Mouse (Mus musculus) retina, adult 2 months (tissue): Measurements from ENCODE around the gene Zfyve27.

Source experiments
- DNase-seq: peaks from one replicate; pipeline ENCODE4 v3.0.0-alpha.2; 2012; ENCODE audit warnings: low read depth, low spot score

Zfyve27 gene

DNA sequence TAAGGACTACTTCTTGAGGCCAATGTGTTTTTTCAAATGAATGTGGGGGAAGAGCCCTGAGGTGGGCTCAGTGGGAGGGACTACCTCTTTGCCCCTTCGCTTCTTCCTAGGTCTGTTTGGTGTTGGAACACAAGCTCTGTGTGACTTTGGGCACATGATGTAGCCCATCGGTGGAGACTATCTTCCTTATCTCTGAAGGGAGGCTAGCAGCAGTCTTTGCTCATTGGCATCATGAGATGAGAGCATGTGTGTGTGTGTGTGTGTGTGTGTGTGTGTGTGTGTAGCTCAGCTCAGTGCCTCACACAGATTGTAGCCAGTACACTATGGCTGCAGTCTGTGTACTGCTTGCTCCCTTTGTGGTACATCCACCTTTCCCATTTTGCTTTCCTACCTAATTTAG is 13.7 kb downstream of the Zfyve27 start:
- DNase-seq = no peak

DNA sequence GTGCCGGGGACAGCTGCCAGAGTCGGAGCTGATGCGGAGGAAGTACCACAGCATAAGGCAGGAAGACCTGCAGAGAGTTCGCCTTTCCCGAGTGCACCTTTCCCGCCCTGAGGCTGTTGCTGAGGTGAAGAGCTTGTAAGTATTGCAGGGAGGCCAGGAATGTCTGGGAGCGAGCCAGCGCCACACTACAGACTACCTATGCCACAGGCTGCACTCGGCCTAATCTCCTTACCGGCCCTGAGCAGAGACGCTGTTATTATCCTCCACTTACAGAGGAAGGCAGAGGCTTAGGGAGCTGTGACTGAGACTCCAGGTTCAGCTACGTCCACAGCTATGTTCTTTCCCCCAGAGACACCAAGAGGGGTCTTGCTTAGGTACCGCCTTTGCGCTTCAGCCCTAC is 15.6 kb downstream of the Zfyve27 start:
- DNase-seq = peak; percentile 64

DNA sequence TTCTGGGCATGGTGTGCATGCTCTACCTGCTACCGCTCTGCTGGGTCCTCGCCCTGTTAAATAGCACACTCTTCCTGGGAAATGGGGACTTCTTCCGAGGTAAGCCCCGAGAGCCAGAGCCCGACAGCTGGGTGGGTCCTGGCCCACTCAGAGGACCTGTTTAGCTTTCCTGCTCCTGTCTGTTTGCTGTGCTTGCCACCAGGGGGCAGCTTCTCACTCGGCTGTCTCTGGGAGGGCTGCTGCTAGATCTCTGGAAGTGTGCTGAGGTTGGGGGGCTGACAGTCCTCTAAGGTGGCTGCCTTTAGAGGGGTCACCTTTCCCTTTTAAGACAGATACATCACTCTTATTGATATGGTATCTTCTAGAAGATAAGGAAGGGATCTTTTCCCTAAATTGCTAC is 18.9 kb downstream of the Zfyve27 start:
- no peak for DNase-seq

DNA sequence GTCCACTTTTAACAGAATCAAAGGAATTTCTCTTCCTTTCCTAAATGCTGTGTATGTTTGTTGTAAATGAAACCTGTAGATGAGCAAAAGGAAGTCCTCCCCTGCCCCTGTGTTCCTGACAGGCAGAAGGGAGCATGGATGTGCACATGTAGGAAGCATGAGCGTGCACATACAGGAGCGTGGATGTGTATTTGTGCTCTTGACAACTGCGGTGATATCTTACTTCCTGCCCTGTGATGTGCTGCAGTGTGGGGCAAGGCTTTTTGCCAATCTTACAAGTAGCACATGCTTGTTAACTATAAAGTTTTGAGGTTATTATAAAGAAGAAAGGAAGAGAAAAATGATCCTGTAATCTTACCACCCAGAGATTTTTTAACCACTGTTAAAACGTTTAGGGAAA is 26.0 kb downstream of the Zfyve27 start:
- DNase-seq = no peak

DNA sequence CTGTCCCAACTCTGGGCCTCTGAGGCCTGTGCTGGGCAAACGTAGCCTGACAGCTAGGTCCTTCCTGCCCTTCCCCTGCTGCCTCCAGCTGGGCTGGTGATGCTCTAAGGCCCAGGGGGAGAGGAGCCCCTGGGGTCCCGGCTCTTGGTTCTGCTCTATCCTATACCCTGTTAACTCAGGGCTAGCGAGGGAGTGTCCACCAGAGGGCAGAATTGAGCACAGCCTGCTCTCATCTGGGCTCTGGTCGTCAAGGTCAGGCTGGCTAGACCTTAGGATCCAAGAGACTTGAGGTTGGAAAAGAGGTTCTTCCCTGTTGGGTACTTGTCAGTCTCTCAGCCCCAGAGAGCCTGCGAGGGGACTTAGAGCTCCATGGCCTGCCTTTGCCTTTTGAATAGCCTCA is 26.7 kb downstream of the Zfyve27 start:
- peak; percentile 42 for DNase-seq

DNA sequence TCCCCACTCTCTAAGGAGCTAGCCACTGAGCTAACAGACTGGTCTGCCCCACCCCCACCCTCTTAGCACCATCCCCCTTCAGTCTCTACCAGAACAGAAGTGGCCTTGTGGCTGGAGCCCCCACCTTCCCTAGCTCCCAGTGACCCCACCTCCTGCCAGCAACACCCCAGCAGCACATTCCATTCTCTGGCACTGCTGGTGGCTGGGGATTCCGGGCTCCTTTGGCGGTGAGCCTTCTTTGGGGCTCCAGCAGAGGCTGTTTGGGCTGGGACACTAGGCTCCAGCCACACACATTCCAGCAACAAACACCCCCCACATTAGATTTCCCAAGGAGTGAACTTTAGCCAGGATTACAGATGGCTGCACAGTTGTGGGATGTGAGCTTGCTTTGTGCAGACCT is 29.6 kb downstream of the Zfyve27 start:
- no peak for DNase-seq

DNA sequence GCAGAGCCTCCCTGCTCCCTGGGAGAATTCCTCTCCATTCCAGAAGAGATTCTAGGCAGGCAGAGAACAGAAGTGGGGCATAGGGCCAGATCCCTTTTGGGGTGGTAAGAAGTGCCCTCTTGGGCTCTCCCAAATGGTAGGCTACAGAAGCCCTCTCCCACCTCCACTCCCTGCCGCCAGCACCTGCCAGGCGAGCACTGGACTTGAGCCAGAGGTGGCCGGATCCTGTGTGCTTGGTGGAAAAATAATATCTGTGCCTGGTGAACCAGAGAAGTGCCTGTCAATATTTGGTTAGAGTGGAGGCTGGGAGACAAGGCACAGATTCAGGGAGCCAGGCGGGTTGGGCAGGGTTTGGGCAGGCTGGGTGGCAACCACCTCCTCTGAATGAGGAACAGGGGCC is 32.6 kb downstream of the Zfyve27 start:
- DNase-seq = no peak

DNA sequence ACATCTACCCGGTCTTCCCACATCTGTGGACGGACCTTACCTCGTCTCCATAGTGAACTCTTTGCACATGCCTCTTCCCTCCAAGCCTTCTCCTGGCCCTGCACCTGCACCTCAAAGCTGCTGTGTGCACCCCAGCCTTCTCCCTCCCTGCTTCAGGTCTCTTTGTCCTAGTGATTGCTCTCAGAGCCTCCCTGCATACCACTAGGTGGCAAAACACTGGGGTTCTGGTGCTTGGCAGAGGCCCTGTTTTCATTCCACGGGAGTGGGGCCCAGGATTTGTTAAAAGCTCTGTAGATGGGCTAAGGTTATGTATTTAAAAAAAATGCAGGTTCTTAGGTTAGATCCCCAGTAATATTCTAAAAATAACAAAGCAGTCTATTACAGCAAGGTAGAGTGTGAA is 33.3 kb downstream of the Zfyve27 start:
- DNase-seq = no peak

DNA sequence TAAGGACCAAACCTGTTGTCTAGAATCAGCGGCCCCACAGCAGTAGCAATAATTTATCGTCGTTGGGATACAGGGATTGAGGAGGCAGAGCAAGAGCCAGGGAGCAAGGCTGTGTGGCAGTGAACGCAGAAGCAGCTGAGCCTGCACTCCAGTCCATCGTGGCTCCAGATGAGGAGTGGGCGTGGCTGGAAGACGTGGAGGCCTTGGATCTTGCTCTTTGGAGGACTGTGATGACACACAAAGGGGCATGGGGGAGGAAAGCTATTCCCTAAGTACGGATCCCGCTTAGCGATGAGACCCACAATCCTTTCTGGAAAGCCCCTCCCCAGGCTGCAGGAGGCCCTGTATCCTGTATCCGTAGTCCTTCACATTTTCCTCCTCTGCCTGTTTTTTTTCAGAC is 34.3 kb downstream of the Zfyve27 start:
- DNase-seq = no peak

DNA sequence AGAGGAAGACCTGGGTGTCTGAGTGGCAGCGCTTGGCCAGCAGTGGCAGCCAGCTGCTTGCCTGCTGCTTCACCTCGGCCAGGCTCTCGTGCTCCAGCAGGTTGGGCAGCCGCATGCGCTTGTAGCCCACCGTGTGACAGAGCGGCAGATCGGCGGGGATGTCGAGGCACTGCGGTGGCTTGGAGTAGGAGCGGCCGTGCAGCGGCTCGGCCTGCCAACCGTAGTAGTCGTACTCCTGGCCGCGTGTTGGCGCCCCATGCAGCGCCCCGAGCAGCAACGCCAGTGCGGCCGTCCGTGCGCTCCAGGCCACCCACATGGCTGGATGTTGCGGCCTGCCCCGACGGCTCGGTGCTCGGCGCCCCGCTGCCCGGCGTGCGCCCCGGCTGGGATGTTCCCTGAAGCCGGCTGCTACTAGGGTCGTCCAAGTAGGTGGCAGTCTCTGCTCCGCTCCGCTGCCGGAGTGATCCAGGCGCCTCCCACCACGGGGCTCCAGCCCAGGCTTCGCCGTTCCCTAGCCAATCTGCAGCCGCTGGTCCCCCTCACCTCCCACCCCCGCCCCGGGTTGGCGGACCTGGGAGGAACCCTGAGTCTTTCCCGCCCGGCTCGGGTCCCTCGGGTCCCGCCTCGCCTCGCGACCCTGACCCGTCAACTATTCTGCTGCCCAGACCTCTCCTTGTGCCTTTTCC is 38.1 kb downstream of the Zfyve27 start, which contains the start of gene Sfrp5:
Gene Sfrp5 (minus strand): TSS at position 557 of the 686 bp plus-strand sequence.
- no peak for DNase-seq

DNA sequence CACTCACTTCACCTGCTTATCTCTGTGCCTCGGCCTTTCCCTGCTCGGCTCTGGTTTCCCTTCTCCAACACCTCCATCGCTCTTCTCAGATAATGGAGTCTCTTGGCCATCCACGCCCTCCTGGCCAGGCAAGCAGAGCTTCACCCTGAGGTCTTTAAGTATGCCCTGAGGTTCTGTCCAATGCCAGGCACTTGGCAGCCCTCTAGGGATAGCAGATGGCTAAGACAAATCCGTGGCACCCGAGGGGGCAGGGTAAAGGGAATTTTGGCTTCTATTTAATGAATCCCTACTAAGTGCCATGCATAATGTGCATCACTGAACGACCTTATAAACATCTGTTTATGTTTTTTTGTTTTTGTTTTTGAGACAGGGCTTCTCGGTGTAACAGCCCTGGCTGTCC is 38.7 kb downstream of the Zfyve27 start:
- DNase-seq = no peak

DNA sequence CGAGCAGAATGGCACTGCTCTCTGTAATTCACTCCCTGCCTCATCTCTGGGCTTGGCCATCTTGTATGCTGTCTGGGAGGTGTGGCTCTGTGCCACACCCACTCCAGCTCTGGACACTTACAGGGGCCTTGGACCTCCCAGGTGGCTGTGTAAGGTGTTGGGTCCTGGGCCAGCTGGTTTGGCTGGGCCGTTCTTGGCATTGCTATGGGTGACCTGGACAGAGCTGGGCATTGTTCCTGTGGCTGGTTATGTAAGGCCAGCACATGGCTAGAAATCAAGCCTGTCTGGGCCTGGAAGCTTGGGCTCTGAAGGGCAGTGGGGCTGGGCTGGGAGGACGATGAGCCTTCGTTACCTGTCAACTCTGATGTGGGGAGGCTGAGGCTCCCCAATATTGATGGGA is 40.6 kb downstream of the Zfyve27 start:
- no peak for DNase-seq

DNA sequence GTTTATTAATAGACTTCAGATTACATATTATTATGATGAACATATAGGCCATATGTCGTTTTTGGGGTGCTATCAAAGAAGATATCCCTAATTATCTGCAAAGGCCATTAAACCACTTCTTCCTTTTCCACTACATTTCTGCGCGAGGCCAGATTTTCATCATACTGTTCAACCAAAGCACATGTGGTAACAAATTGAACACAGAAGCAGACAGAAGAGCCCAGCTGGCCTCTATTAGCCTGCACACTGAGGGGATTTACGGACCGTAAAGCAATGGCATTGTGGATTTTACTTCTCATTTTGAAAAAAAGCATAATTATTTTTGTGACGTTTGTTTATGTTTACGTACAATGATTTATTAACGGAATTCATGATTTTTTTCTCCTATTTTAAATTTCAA is 41.5 kb downstream of the Zfyve27 start:
- no peak for DNase-seq

DNA sequence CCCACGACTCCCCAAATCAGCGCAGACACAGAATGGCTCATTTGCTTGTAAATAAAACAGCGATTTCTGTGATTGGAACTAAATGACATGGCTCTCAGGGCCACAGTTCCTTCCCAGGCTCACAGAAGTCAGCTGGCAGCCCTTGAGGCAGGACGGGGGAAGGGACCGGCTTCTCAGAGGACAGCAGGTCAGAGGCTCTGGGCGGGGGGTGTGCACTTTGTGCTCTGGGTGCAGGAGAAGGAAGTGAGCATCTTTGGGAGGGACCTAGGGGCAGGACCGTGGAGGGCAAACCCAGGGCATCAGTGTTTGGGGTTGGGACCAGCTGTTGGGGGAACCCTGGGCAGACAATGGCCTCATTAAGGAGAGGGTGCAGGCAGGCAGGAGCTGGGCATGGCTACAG is 45.7 kb downstream of the Zfyve27 start:
- DNase-seq = no peak

DNA sequence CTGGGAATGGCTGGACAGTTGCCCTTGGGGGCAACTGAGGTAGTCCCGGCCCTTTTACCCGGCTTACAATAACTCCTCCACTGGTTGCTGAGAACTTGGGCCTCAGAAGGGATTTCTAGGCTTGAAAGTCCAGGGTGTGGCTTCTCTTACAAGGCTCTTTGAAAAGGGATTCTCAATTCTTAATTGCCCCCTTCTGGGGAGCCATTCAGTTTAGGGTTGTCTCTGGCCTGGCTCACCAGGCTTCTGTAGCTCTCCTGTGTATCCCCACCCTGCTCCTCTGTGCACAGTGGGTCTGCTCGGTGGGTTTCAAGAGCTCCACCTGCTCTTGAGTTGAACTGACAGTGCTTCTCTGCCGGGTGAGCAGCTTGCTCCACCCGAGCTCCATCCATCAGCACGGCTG is 46.2 kb downstream of the Zfyve27 start:
- no peak for DNase-seq

DNA sequence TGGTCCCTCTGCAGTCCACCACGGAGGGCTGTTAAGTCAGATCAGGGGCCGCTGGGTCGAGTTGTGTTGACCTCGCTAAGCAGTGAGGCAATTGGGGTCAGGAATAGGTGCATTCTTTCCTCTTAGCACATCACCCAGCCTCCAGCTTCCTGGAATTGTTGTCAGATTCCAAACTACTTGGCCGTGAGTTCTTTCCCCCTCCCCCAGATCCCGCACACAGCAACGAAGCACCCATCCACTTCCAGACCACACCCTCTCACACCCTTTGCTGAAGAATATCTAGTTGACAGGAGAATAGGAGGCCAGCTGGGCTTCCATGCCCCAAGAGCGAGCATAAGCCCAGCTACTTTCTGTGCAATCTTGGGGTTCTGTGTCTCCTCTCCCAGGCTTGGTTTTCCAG is 48.2 kb downstream of the Zfyve27 start:
- no peak for DNase-seq

DNA sequence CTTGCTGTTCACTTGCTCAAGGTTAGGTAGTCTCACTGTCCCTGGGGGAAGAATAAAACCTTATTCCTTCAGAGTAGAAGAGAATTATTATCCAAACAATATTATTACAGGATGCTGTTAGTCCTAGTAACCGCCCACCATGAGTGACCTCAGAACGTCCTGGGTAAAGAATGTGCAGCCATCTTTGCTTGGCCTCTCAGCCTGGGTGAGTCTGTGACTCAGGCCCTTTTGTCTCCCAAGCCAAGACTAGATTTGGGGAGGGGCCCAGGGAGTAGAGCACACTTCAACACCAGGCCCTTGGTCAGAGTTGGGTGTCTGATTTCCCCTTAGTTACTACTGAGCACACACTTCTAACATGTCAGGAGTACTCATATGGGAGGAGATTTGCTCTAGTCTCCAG is 50.9 kb downstream of the Zfyve27 start:
- no peak for DNase-seq

DNA sequence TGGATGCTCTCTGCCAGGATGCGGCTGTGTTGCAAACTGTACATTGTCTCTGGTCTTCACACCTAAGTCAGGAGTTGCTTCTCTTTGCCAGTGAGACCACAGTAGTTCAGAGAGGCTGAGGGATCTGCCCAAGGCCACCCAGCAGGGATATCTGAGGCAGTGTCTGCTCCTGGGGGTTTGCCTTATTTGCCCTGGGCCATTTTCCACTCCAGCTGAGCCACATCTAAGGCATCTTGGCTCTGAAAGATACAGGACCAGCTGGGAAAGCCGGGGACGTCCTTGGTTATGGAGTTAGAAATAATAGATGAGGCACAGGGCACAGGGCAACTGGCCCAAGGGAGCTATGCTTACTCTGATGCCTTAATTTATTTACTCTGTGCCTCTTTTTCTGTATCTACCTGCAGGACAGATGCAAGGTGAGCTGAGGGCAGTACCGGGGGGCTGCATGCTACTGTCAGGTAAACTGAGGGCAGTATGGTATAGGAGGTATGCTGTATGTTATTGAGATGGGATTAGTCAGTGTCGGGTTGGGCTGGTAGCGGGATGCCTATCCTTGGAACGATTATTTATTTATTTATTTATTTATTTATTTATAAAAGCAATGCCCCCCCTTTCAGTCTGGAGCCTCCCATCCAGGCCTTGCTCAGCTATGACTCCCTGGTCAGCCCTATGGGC is 53.1 kb downstream of the Zfyve27 start:
- no peak for DNase-seq

DNA sequence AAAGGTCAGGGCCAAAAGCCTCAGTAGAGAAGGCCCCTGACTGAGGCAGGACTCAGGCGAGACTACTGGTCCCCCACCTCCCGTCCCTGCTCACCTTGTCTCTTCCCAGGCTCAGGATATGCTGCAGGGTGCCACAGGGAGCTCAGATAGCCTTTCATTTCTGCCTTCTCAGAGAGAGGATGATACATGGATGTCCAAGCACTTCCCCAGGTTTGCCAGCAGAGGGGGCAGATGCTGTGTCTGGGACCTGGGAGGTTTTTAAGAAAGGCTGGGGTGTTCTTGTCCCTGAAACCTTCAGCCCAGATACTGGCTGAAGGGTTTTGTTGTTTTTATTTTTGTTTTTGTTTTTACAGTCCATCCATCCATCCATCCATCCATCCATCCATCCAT is 53.6 kb downstream of the Zfyve27 start:
- peak; percentile 20 for DNase-seq

DNA sequence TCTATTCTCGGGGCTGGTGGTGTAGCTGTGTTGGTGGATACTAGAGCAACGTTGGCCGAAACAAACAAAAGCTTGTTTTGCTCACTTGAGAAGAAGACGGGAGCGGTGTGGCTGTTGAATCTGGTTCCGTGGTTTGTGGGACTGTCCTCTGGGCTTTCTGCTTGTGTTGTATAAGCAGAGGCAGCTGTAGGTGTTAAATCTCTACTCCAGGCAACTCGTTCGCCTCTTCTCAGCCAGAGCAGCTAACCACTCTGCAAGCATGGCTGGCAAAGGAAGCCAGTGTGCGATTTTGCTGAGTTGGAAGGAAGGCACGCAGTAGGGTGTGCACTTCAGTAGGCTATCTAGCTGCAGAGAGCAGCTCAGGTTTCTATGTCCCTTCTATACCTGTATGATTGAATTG is 62.7 kb downstream of the Zfyve27 start:
- DNase-seq = no peak

DNA sequence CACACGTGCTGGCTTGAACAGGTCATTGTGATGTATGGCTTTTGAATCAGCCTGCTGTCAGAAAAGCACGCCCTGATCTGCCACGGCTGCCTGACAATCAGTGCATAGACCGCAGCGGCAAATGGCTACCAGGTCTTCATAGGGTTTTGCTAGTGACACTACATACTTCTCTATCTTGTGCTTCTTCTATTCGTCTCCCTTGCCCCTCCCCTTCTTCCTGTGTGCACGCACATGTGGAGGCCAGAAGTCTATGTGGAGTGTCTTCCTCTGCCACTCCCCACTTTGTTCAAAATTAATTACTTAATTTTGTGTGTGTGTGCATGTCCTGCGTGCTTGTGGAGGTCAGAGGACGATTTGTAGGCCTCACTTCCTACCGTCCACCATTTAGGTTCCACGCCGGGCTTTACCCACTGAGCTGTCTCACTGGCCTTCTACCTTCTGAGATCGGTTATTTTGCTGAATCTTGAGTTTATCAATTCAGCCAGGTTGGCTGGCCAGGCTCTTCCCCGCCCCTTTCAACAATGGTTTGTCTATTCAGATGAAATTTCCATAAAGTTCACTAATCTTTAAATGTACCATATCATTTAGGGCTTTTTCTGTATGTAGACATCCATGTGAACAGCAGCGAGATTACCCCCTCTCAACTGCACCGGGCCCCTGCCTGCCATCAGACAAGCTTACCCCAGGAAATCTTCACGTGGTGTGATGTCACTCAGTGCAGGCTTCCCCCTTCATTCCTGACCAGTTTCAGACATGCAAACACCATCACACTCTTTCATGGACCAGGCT is 65.9 kb downstream of the Zfyve27 start:
- DNase-seq = no peak

DNA sequence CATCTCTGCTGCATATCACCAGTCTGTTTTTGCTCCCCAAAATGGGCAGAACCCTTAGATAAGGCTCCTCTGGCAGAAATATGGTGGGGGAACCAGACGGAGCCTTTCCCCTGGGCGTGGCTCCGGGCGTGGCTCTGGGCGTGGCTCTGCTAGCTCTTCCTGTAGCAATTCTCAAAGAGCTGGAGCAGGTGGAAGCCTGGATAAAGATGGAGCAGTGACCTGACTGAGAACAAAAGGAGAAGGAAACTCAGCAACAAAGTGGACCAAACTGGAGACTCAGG is 66.5 kb downstream of the Zfyve27 start:
- no peak for DNase-seq

DNA sequence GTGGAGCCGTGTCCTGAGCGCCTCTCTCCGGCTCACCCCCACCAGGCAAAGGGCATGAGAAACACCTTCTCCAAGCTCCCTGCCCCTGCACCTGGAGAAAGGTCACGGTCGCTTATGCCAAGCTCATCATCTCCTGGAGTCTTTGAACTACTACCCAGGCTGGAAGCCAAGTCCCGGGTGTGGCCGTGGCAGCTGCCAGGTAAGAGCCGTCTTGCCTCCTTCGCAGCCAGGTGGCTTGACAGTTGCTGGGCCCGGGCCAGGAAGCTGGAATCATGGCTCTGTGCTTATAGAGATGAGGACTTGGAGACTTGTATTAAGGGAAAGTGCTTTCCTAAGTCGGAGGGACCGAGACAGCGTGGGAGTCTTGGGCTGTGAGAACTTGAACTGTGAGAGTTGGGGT is 67.2 kb downstream of the Zfyve27 start:
- DNase-seq = no peak
